In genomic region chr17:57070699-57071098, GRCm38 (mm10) we compare ENCODE assay signal across 8 mouse cellular contexts. TPM values are rescaled to one million over a fixed set of nuclear protein-coding genes. Genes with fewer than 3 reads are reported as not detected.
DNase-seq lines count a peak whose midpoint lies in the region; ATAC-seq and TF ChIP-seq lines count a peak whose summit lies in the region.

No protein-coding gene starts in this region.

- 3% methylated on average over 11 of the region's 11 CpGs for WGBS in embryonic facial prominence, embryonic 10.5 days
- WGBS in hindbrain, embryonic 12.5 days: under 1% methylated on average over 10 of the region's 11 CpGs
- WGBS in neural tube, embryonic 11.5 days: 2% methylated on average over 11 of the region's 11 CpGs

- no peak for TF ChIP-seq CTCF in layer of hippocampus, adult 2 months (conservative IDR thresholded peaks at IDR 0.05)

- no peaks in the 10 kb centered on the region for H3K9me3 ChIP-seq in embryonic facial prominence, embryonic 10.5 days
- no peaks in the 10 kb centered on the region for H3K9me3 ChIP-seq in hindbrain, embryonic 12.5 days (replicated peaks)
- no peaks in the 10 kb centered on the region for H3K9me3 ChIP-seq in neural tube, embryonic 11.5 days (ENCODE audit: control insufficient read depth, low read length)

- H3K4me2 ChIP-seq in hindbrain, embryonic 12.5 days (replicated peaks): peak overlapping the region; percentile 38
- H3K4me2 ChIP-seq in neural tube, embryonic 11.5 days (ENCODE audit: low read depth): peak overlapping the region; percentile 35

- no peaks in the 10 kb centered on the region for H3K36me3 ChIP-seq in embryonic facial prominence, embryonic 10.5 days (replicated peaks)
- H3K36me3 ChIP-seq in hindbrain, embryonic 12.5 days: no peaks in the 10 kb centered on the region
- H3K36me3 ChIP-seq in neural tube, embryonic 11.5 days (ENCODE audit: control insufficient read depth, insufficient read depth, low read length): no peaks in the 10 kb centered on the region

- H3K4me1 ChIP-seq in embryonic facial prominence, embryonic 10.5 days: peaks cover 14% of the 10 kb centered on the region
- peaks cover 9% of the 10 kb centered on the region for H3K4me1 ChIP-seq in hindbrain, embryonic 12.5 days
- H3K4me1 ChIP-seq in neural tube, embryonic 11.5 days (ENCODE audit: control insufficient read depth, insufficient read depth, low read length): no peaks in the 10 kb centered on the region

- H3K9ac ChIP-seq in hindbrain, embryonic 12.5 days: peak overlapping the region; percentile 32
- H3K9ac ChIP-seq in neural tube, embryonic 11.5 days (ENCODE audit: low read length): no peak overlapping the region

- peak overlapping the region; percentile 60 for H3K27ac ChIP-seq in embryonic facial prominence, embryonic 10.5 days (replicated peaks)
- no peak overlapping the region for H3K27ac ChIP-seq in hindbrain, embryonic 12.5 days
- H3K27ac ChIP-seq in neural tube, embryonic 11.5 days (ENCODE audit: low read depth, low read length): no peak overlapping the region
- H3K27ac ChIP-seq in layer of hippocampus, adult 2 months: no peak overlapping the region

- peak; percentile 47 for ATAC-seq in hindbrain, embryonic 12.5 days (ENCODE audit: low FRiP score)
- peak; percentile 76 for ATAC-seq in neural tube, embryonic 11.5 days (ENCODE audit: insufficient read depth, low FRiP score, low TSS enrichment)

- DNase-seq in embryonic facial prominence, embryonic 10.5 days (ENCODE audit: low spot score): peak; percentile 77
- peak; percentile 73 for DNase-seq in liver
- DNase-seq in neural tube, embryonic 11.5 days (ENCODE audit: low spot score): peak; percentile 71
- no peak for DNase-seq in left cerebral cortex, postnatal 36 days (ENCODE audit: low spot score in 2 of 2)
- no peak for DNase-seq in layer of hippocampus, adult 2 months (ENCODE audit: low spot score in 2 of 2)
- DNase-seq in heart, postnatal 14 days: no peak
- no peak for DNase-seq in gastrocnemius, postnatal 14 days

- intact Hi-C loops in left cerebral cortex, postnatal 36 days (cut with DNase I): no loop called here
- intact Hi-C loops in heart, postnatal 14 days (cut with DNase I): no loop called here
- intact Hi-C loops in gastrocnemius, postnatal 14 days (cut with DNase I; ENCODE audit: low total_unique reads): no loop called here

- peaks cover 40% of the 10 kb centered on the region for H3K27me3 ChIP-seq in embryonic facial prominence, embryonic 10.5 days (replicated peaks; ENCODE audit: low read depth, poor library complexity, severe bottlenecking)
- H3K27me3 ChIP-seq in hindbrain, embryonic 12.5 days: peaks cover 3% of the 10 kb centered on the region; the same call in 1 of the 2 replicates
- H3K27me3 ChIP-seq in neural tube, embryonic 11.5 days (ENCODE audit: control insufficient read depth, insufficient read depth, low read length): no peaks in the 10 kb centered on the region

- H3K4me3 ChIP-seq in embryonic facial prominence, embryonic 10.5 days: peak overlapping the region; percentile 45
- H3K4me3 ChIP-seq in hindbrain, embryonic 12.5 days: 0 out of 2 replicates have a peak overlapping the region, but pooled peaks have one; percentile 20
- H3K4me3 ChIP-seq in neural tube, embryonic 11.5 days (ENCODE audit: low read depth, low read length): 0 out of 2 replicates have a peak overlapping the region, but pooled peaks have one; percentile 4
- H3K4me3 ChIP-seq in layer of hippocampus, adult 2 months: no peak overlapping the region

RNA-seq across cellular contexts. Expression of gene Dennd1c, which starts 7.6 kb away (rescaled TPM):
- polyA plus RNA-seq in embryonic facial prominence, embryonic 10.5 days (2016; fragmentation: Nextera tagmentation; extraction: Ambion mirVana): 2.0 and 2.8 TPM in 2 replicates
- polyA plus RNA-seq in hindbrain, embryonic 12.5 days (2016; fragmentation: Nextera tagmentation; extraction: Ambion mirVana): 3.2 and 3.7 TPM in 2 replicates
- polyA plus RNA-seq in neural tube, embryonic 11.5 days (2014; fragmentation: Nextera tagmentation; extraction: Ambion mirVana): 2.8 and 2.9 TPM in 2 replicates
- total RNA-seq in left cerebral cortex, postnatal 36 days (2021): 1 to 10 TPM; 1.7 to 2.5 TPM
- total RNA-seq in layer of hippocampus, adult 2 months (2021): 1 to 10 TPM; 1.4 to 2.0 TPM
- 1 to 10 TPM; 2.0 TPM for total RNA-seq in heart, postnatal 14 days (2021)
- total RNA-seq in gastrocnemius, postnatal 14 days (2021): under 1 TPM; 0.51 to 0.58 TPM

RNA-seq across cellular contexts. Expression of gene Slc25a23, which starts 11.0 kb away (rescaled TPM):
- polyA plus RNA-seq in embryonic facial prominence, embryonic 10.5 days (2016; fragmentation: Nextera tagmentation; extraction: Ambion mirVana): 7.0 and 8.2 TPM in 2 replicates
- polyA plus RNA-seq in hindbrain, embryonic 12.5 days (2016; fragmentation: Nextera tagmentation; extraction: Ambion mirVana): 18.7 and 22.5 TPM in 2 replicates
- polyA plus RNA-seq in neural tube, embryonic 11.5 days (2014; fragmentation: Nextera tagmentation; extraction: Ambion mirVana): 16.8 and 18.5 TPM in 2 replicates
- total RNA-seq in left cerebral cortex, postnatal 36 days (2021): 100 to 1,000 TPM; 347 to 354 TPM
- 100 to 1,000 TPM; 373 to 393 TPM for total RNA-seq in layer of hippocampus, adult 2 months (2021)
- 10 to 100 TPM; 69.3 to 73.8 TPM for total RNA-seq in heart, postnatal 14 days (2021)
- total RNA-seq in gastrocnemius, postnatal 14 days (2021): 10 to 100 TPM; 31.7 to 38.2 TPM

RNA-seq across cellular contexts. Expression of gene Crb3, which starts 11.8 kb away (rescaled TPM):
- polyA plus RNA-seq in embryonic facial prominence, embryonic 10.5 days (2016; fragmentation: Nextera tagmentation; extraction: Ambion mirVana): 7.2 and 8.0 TPM in 2 replicates
- polyA plus RNA-seq in hindbrain, embryonic 12.5 days (2016; fragmentation: Nextera tagmentation; extraction: Ambion mirVana): 2.7 and 3.8 TPM in 2 replicates
- 1.2 and 1.9 TPM in 2 replicates for polyA plus RNA-seq in neural tube, embryonic 11.5 days (2014; fragmentation: Nextera tagmentation; extraction: Ambion mirVana)
- 1 to 10 TPM in 1 of 2 experiments, under 1 TPM in 1; 0.32 to 1.3 TPM for total RNA-seq in left cerebral cortex, postnatal 36 days (2021)
- under 1 TPM in 1 of 2 experiments, not detected in 1; 0.64 TPM for total RNA-seq in layer of hippocampus, adult 2 months (2021)
- total RNA-seq in heart, postnatal 14 days (2021): under 1 TPM; 0.22 to 0.29 TPM
- total RNA-seq in gastrocnemius, postnatal 14 days (2021): under 1 TPM; 0.53 to 0.68 TPM

RNA-seq across cellular contexts. Expression of gene Tubb4a, which starts 16.9 kb away (rescaled TPM):
- 34.4 and 35.5 TPM in 2 replicates for polyA plus RNA-seq in embryonic facial prominence, embryonic 10.5 days (2016; fragmentation: Nextera tagmentation; extraction: Ambion mirVana)
- polyA plus RNA-seq in hindbrain, embryonic 12.5 days (2016; fragmentation: Nextera tagmentation; extraction: Ambion mirVana): 197 and 227 TPM in 2 replicates
- polyA plus RNA-seq in neural tube, embryonic 11.5 days (2014; fragmentation: Nextera tagmentation; extraction: Ambion mirVana): 200 and 229 TPM in 2 replicates
- total RNA-seq in left cerebral cortex, postnatal 36 days (2021): 100 to 1,000 TPM; 620 to 748 TPM
- total RNA-seq in layer of hippocampus, adult 2 months (2021): 100 to 1,000 TPM; 558 TPM
- 1 to 10 TPM; 3.3 to 3.9 TPM for total RNA-seq in heart, postnatal 14 days (2021)
- 1 to 10 TPM; 1.5 to 3.3 TPM for total RNA-seq in gastrocnemius, postnatal 14 days (2021)

RNA-seq across cellular contexts. Expression of gene Slc25a41, which starts 29.2 kb away (rescaled TPM):
- polyA plus RNA-seq in embryonic facial prominence, embryonic 10.5 days (2016; fragmentation: Nextera tagmentation; extraction: Ambion mirVana): 0.12 TPM in 1 of 2 replicates, not detected in the other
- not detected in 2 replicates for polyA plus RNA-seq in hindbrain, embryonic 12.5 days (2016; fragmentation: Nextera tagmentation; extraction: Ambion mirVana)
- 0.20 TPM in 1 of 2 replicates, not detected in the other for polyA plus RNA-seq in neural tube, embryonic 11.5 days (2014; fragmentation: Nextera tagmentation; extraction: Ambion mirVana)
- total RNA-seq in left cerebral cortex, postnatal 36 days (2021): not detected
- not detected for total RNA-seq in layer of hippocampus, adult 2 months (2021)
- not detected for total RNA-seq in heart, postnatal 14 days (2021)
- total RNA-seq in gastrocnemius, postnatal 14 days (2021): not detected

Comparison
In these comparisons a context has a peak if more than half of its experiments do, and no peak if none do; other contexts are left out.
1. DNase-seq: peak in embryonic facial prominence, embryonic 10.5 days (single experiment), liver (single experiment) and neural tube, embryonic 11.5 days (single experiment); none in left cerebral cortex, postnatal 36 days (0 of 2), layer of hippocampus, adult 2 months (0 of 2), heart, postnatal 14 days (0 of 2) and gastrocnemius, postnatal 14 days (single experiment).
2. RNA of gene Slc25a23, which starts 11.0 kb away (total RNA-seq): 373 to 393 TPM in layer of hippocampus, adult 2 months and 347 to 354 TPM in left cerebral cortex, postnatal 36 days; 69.3 to 73.8 TPM in heart, postnatal 14 days and 31.7 to 38.2 TPM in gastrocnemius, postnatal 14 days; every median in the first group is over 4 times any median in the second.